Mouse (Mus musculus) C2C12 (cell line): ENCODE data around the gene Kctd21. TPM values are rescaled to one million over a fixed set of nuclear protein-coding genes. Genes with fewer than 3 reads are reported as not detected.

ENCODE experiments used
- H3K27me3 ChIP-seq: one replicate; pipeline ENCODE4 v1.6.1; 2011; ENCODE audit not compliant: control insufficient read depth, insufficient read depth, insufficient read length
- H3K36me3 ChIP-seq: one replicate; pipeline ENCODE4 v1.6.1; 2011; ENCODE audit not compliant: control insufficient read depth, insufficient read depth
- H3K4me3 ChIP-seq: one replicate; pipeline ENCODE4 v1.5.1; 2011; ENCODE audit warnings: mild to moderate bottlenecking, control low read depth; ENCODE audit not compliant: poor library complexity, insufficient read depth, severe bottlenecking
- H3K79me2 ChIP-seq: one replicate; pipeline ENCODE4 v1.6.1; 2011; ENCODE audit not compliant: control insufficient read depth, insufficient read depth
- H3K79me3 ChIP-seq: one replicate; pipeline ENCODE4 v1.6.1; 2011; ENCODE audit warnings: low read depth, control low read depth
- H3ac ChIP-seq: one replicate; pipeline ENCODE3; 2011; ENCODE audit warnings: low read depth; ENCODE audit not compliant: control insufficient read depth, insufficient read length
- CEBPB ChIP-seq: IDR thresholded peaks from one replicate; pipeline ENCODE4 v1.6.1; 2011; ENCODE audit warnings: low read depth, mild to moderate bottlenecking, control low read depth, moderate library complexity
- CTCF ChIP-seq: IDR thresholded peaks from one replicate; pipeline ENCODE4 v1.5.1; 2011; ENCODE audit not compliant: control insufficient read depth, insufficient read depth, insufficient read length
- FOSL1 ChIP-seq: IDR thresholded peaks from one replicate; pipeline ENCODE4 v1.8.0; 2011; ENCODE audit warnings: mild to moderate bottlenecking, low read length; ENCODE audit not compliant: poor library complexity, insufficient read depth, severe bottlenecking
- MAX ChIP-seq: IDR thresholded peaks from one replicate; pipeline ENCODE4 v1.6.1; 2011; ENCODE audit warnings: mild to moderate bottlenecking, control low read depth
- MYOD1 ChIP-seq: IDR thresholded peaks from one replicate; pipeline ENCODE4 v1.6.1; 2011; ENCODE audit warnings: low read depth; ENCODE audit not compliant: control insufficient read depth, insufficient read length
- MYOG ChIP-seq: IDR thresholded peaks from one replicate; pipeline ENCODE4 v1.6.1; 2011; ENCODE audit not compliant: control insufficient read depth, insufficient read length; ENCODE audit errors: extremely low read depth
- USF1 ChIP-seq: IDR thresholded peaks from one replicate; pipeline ENCODE4 v1.6.1; 2011; ENCODE audit warnings: low read depth, mild to moderate bottlenecking, control low read depth, moderate library complexity
- long read RNA-seq, 2 experiments: library from polyadenylated mRNA; unstranded; transcript quantifications; one replicate each; pipeline ENCODE4 v2.0.0; 2019 to 2020
- polyA plus RNA-seq: library from polyadenylated mRNA; unstranded; fragments of >200 nt; fragmentation: generic; extraction: Trizol; gene quantifications from one replicate; pipeline ENCODE4 v1.2.1, GENCODE M21; 2012; ENCODE audit warnings: missing spikeins

Kctd21 gene
- polyA plus RNA-seq, result 0.77 TPM
- long read RNA-seq, experiment 1, partial matches to known transcripts, result 0 of 2 reads
- long read RNA-seq, experiment 1, other reads (novel, unspliced or antisense), result 1 of 2 reads
- long read RNA-seq, experiment 2, partial matches to known transcripts, result 0 of 6 reads
- long read RNA-seq, experiment 2, other reads (novel, unspliced or antisense), result 2 of 6 reads

GRCm38 (mm10) chr7:97331726-97332666 is at the start of gene Kctd21, which contains the start of gene Usp35:
Gene Kctd21, plus strand, starts transcription at chr7:97332327.
Gene Usp35, minus strand, starts transcription at chr7:97332020.
- TF ChIP-seq USF1 (no peak), MYOG (no peak), MAX (no peak), CTCF (no peak), MYOD1 (no peak), FOSL1 (no peak), CEBPB (no peak)
- Histone ChIP-seq H3K27me3 (no peaks in the 10 kb centered on the region), H3K79me3 (no peaks in the 10 kb centered on the region), H3K79me2 (no peaks in the 10 kb centered on the region), H3K36me3 (no peaks in the 10 kb centered on the region), H3ac (peak within 1 kb of the TSS; percentile 79), H3K4me3 (peak within 1 kb of the TSS; percentile 49)

GRCm38 (mm10) chr7:97296986-97297385 is 35.1 kb upstream of the Kctd21 start:
- H3K79me3 ChIP-seq, result no peaks in the 10 kb centered on the region
- TF ChIP-seq MAX (no peak), USF1 (no peak), MYOG (no peak), MYOD1 (no peak), FOSL1 (no peak), CTCF (no peak), CEBPB (no peak)
- H3ac ChIP-seq, result no peak overlapping the region
- H3K27me3 ChIP-seq, result no peaks in the 10 kb centered on the region
- H3K36me3 ChIP-seq, result no peaks in the 10 kb centered on the region
- no peaks in the 10 kb centered on the region for H3K79me2 ChIP-seq
- H3K4me3 ChIP-seq, result no peak overlapping the region

GRCm38 (mm10) chr7:97297466-97297865 is 34.7 kb upstream of the Kctd21 start:
- Histone ChIP-seq H3K4me3 (no peak overlapping the region), H3K27me3 (no peaks in the 10 kb centered on the region), H3K79me3 (no peaks in the 10 kb centered on the region), H3ac (no peak overlapping the region), H3K36me3 (no peaks in the 10 kb centered on the region), H3K79me2 (no peaks in the 10 kb centered on the region)
- TF ChIP-seq FOSL1 (no peak), CTCF (peak; percentile 38)

- TF ChIP-seq MYOD1 (no peak), FOSL1 (no peak), MAX (no peak), MYOG (no peak), CTCF (no peak), USF1 (no peak), CEBPB (no peak)
- Histone ChIP-seq H3K79me3 (no peaks in the 10 kb centered on the region), H3ac (no peak overlapping the region), H3K79me2 (no peaks in the 10 kb centered on the region), H3K4me3 (no peak overlapping the region), H3K36me3 (no peaks in the 10 kb centered on the region), H3K27me3 (no peaks in the 10 kb centered on the region)
These were observed 33.8 kb upstream of the Kctd21 start for GRCm38 (mm10) chr7:97298279-97298678.

GRCm38 (mm10) chr7:97298943-97299342 is 33.2 kb upstream of the Kctd21 start:
- no peaks in the 10 kb centered on the region for H3K27me3 ChIP-seq
- no peaks in the 10 kb centered on the region for H3K36me3 ChIP-seq
- TF ChIP-seq FOSL1, result no peak
- no peak for TF ChIP-seq MYOD1
- TF ChIP-seq MAX, result no peak
- no peak for TF ChIP-seq CEBPB
- no peak for TF ChIP-seq CTCF
- no peak for TF ChIP-seq USF1
- no peak for TF ChIP-seq MYOG
- no peak overlapping the region for H3K4me3 ChIP-seq
- no peak overlapping the region for H3ac ChIP-seq
- H3K79me2 ChIP-seq, result no peaks in the 10 kb centered on the region
- H3K79me3 ChIP-seq, result no peaks in the 10 kb centered on the region
